25 mouse cellular contexts compared by ENCODE assay signal in genomic region chr17:5472268-5472667, GRCm38 (mm10). TPM values are rescaled to one million over a fixed set of nuclear protein-coding genes. Genes with fewer than 3 reads are reported as not detected.
DNase-seq lines count a peak whose midpoint lies in the region; ATAC-seq and TF ChIP-seq lines count a peak whose summit lies in the region.
"Had no signal": no experiment of that assay in that cellular context is flagged by ENCODE, and none has a peak within 500 bp of the region (broad histone marks: within the 10 kb centered on the region; RNA-seq: fewer than 3 reads in every experiment).

No protein-coding gene starts in this region.

- no peaks in the 10 kb centered on the region for H3K79me2 ChIP-seq in MEL (ENCODE audit: control insufficient read depth, insufficient read depth, low read length, poor library complexity)

- no peak overlapping the region for H3K9ac ChIP-seq in MEL (ENCODE audit: control insufficient read depth, low read depth, low read length, poor library complexity, severe bottlenecking)
- H3K9ac ChIP-seq in liver, postnatal 0 days (replicated peaks): no peak overlapping the region
- H3K9ac ChIP-seq in hindbrain, embryonic 13.5 days: no peak overlapping the region
- H3K9ac ChIP-seq: embryonic facial prominence, embryonic 13.5 days; forebrain, embryonic 15.5 days; heart, embryonic 12.5 days; hindbrain, embryonic 12.5 days; neural tube, embryonic 13.5 days had no signal

- no peak for TF ChIP-seq EP300 in MEL (IDR thresholded peaks at IDR 0.05; ENCODE audit: low read depth in 1 of 2, low read length in 2 of 2)
- TF ChIP-seq EP300 in liver, postnatal 0 days (IDR thresholded peaks at IDR 0.05; ENCODE audit: low read depth): no peak

- 0 out of 4 replicates have a peak, but pooled peaks cover 0 to 1% of the 10 kb centered on the region in 2 experiments for H3K27me3 ChIP-seq in MEL (ENCODE audit: control insufficient read depth in 1 of 2, insufficient read depth in 2 of 2, low read length in 2 of 2)
- H3K27me3 ChIP-seq in liver, postnatal 0 days (ENCODE audit: insufficient read depth, low read length): no peaks in the 10 kb centered on the region
- H3K27me3 ChIP-seq in hindbrain, embryonic 13.5 days: no peaks in the 10 kb centered on the region
- H3K27me3 ChIP-seq: embryonic facial prominence, embryonic 13.5 days; forebrain, embryonic 15.5 days; hindbrain, embryonic 12.5 days; neural tube, embryonic 13.5 days had no signal

- no peaks in the 10 kb centered on the region for H3K9me3 ChIP-seq in MEL (replicated peaks; ENCODE audit: insufficient read depth, low read length)
- no peaks in the 10 kb centered on the region for H3K9me3 ChIP-seq in liver, postnatal 0 days (ENCODE audit: low read length)
- no peaks in the 10 kb centered on the region for H3K9me3 ChIP-seq in hindbrain, embryonic 13.5 days
- H3K9me3 ChIP-seq: embryonic facial prominence, embryonic 13.5 days; forebrain, embryonic 15.5 days; G1E; heart, embryonic 12.5 days; hindbrain, embryonic 12.5 days; neural tube, embryonic 13.5 days had no signal

- TF ChIP-seq CTCF in MEL (IDR thresholded peaks at IDR 0.05 in 2 of 3, conservative IDR thresholded peaks at IDR 0.05 in 1 of 3; ENCODE audit: control insufficient read depth in 1 of 3, insufficient read depth in 1 of 3, low read depth in 2 of 3, low read length in 3 of 3, poor library complexity in 1 of 3, severe bottlenecking in 1 of 3): no peak
- TF ChIP-seq CTCF in liver, postnatal 0 days (IDR thresholded peaks at IDR 0.05; ENCODE audit: low read depth): no peak
- no peak for TF ChIP-seq CTCF in left cerebral cortex, adult 2 months (IDR thresholded peaks at IDR 0.05)

- no peak for TF ChIP-seq RAD21 in MEL (IDR thresholded peaks at IDR 0.05; ENCODE audit: low read depth, low read length)

- intact Hi-C loops in left cerebral cortex, postnatal 4 days (cut with DNase I): no loop called here
- intact Hi-C loops in left cerebral cortex, adult 2 months (cut with DNase I): no loop called here

- H3K4me1 ChIP-seq in MEL (ENCODE audit: control insufficient read depth in 1 of 2, insufficient read depth in 2 of 2, low read length in 2 of 2): peaks cover 0 to 5% of the 10 kb centered on the region in 2 experiments; a peak in 1 of 4 replicates
- no peaks in the 10 kb centered on the region for H3K4me1 ChIP-seq in liver, postnatal 0 days (ENCODE audit: insufficient read depth)
- no peaks in the 10 kb centered on the region for H3K4me1 ChIP-seq in hindbrain, embryonic 13.5 days (replicated peaks)
- H3K4me1 ChIP-seq: embryonic facial prominence, embryonic 13.5 days; forebrain, embryonic 15.5 days; hindbrain, embryonic 12.5 days; neural tube, embryonic 13.5 days had no signal

- WGBS in liver, postnatal 0 days (ENCODE audit: insufficient replicate concordance): 34% methylated on average over 3 of the region's 3 CpGs
- WGBS in hindbrain, embryonic 13.5 days: 41% methylated on average over 3 of the region's 3 CpGs

- H3K36me3 ChIP-seq in MEL (ENCODE audit: control insufficient read depth in 1 of 2, insufficient read depth in 2 of 2, low read length in 2 of 2): peaks cover 0 to 2% of the 10 kb centered on the region in 2 experiments; a peak in 2 of 4 replicates
- H3K36me3 ChIP-seq in liver, postnatal 0 days (replicated peaks; ENCODE audit: insufficient read depth, low read length): no peaks in the 10 kb centered on the region
- H3K36me3 ChIP-seq in hindbrain, embryonic 13.5 days: no peaks in the 10 kb centered on the region
- H3K36me3 ChIP-seq: embryonic facial prominence, embryonic 13.5 days; forebrain, embryonic 15.5 days; G1E; heart, embryonic 12.5 days; hindbrain, embryonic 12.5 days; neural tube, embryonic 13.5 days had no signal

- H3K4me3 ChIP-seq in MEL (ENCODE audit: control insufficient read depth in 1 of 2, insufficient read depth in 1 of 2, low read depth in 2 of 2, low read length in 2 of 2): no peak overlapping the region
- no peak overlapping the region for H3K4me3 ChIP-seq in liver, postnatal 0 days (ENCODE audit: low read depth, low read length)
- H3K4me3 ChIP-seq in hindbrain, embryonic 13.5 days: no peak overlapping the region
- H3K4me3 ChIP-seq in left cerebral cortex, adult 2 months: no peak overlapping the region
- H3K4me3 ChIP-seq: embryonic facial prominence, embryonic 13.5 days; forebrain, embryonic 15.5 days; heart, embryonic 12.5 days; hindbrain, embryonic 12.5 days; neural tube, embryonic 13.5 days had no signal

- ATAC-seq in liver, postnatal 0 days: no peak
- ATAC-seq in hindbrain, embryonic 13.5 days (ENCODE audit: low FRiP score): no peak
- ATAC-seq: forebrain, embryonic 15.5 days; lung, postnatal 0 days had no signal

- no peak overlapping the region for H3K4me2 ChIP-seq in liver, postnatal 0 days (ENCODE audit: low read depth, low read length)
- H3K4me2 ChIP-seq in hindbrain, embryonic 13.5 days: no peak overlapping the region
- H3K4me2 ChIP-seq: embryonic facial prominence, embryonic 13.5 days; forebrain, embryonic 15.5 days; heart, embryonic 12.5 days; hindbrain, embryonic 12.5 days; neural tube, embryonic 13.5 days had no signal

- no peak for TF ChIP-seq POLR2A in MEL (IDR thresholded peaks at IDR 0.05; ENCODE audit: control insufficient read depth in 1 of 2, insufficient read depth in 1 of 2, low read depth in 1 of 2, low read length in 2 of 2, poor library complexity in 1 of 2)

- DNase-seq in 3134 (ENCODE audit: extremely low read depth, insufficient read length, low spot score) (peak; percentile 21), MEL (ENCODE audit: low read depth, low spot score) (peak; percentile 49), liver (peak; percentile 74)
- DNase-seq in liver, postnatal 0 days: peak; percentile 46
- DNase-seq in left cerebral cortex, postnatal 4 days: no peak
- no peak for DNase-seq in adrenal gland, adult (ENCODE audit: inconsistent age in 2 of 2, low spot score in 1 of 2)
- no peak for DNase-seq in left cerebral cortex, adult 2 months (ENCODE audit: extremely low spot score in 1 of 2, low spot score in 2 of 2)
- DNase-seq: adrenal gland, adult 2 months; cerebellum, adult 9-10 months; gastrocnemius, postnatal 36 days; heart, postnatal 14 days; kidney, adult 9 months; midbrain, embryonic 14.5 days; thymus, adult 2 months had no signal

- H3K27ac ChIP-seq in MEL (ENCODE audit: control insufficient read depth, low read depth, low read length): no peak overlapping the region
- H3K27ac ChIP-seq in liver, postnatal 0 days (ENCODE audit: low read depth): no peak overlapping the region
- no peak overlapping the region for H3K27ac ChIP-seq in hindbrain, embryonic 13.5 days
- no peak overlapping the region for H3K27ac ChIP-seq in left cerebral cortex, adult 2 months
- H3K27ac ChIP-seq: embryonic facial prominence, embryonic 13.5 days; forebrain, embryonic 15.5 days; hindbrain, embryonic 12.5 days; neural tube, embryonic 13.5 days had no signal

TF ChIP-seq in MEL, 35 proteins besides CTCF, POLR2A, EP300 and RAD21 (continues in another document):
- no peak for TF ChIP-seq ELF1 (IDR thresholded peaks at IDR 0.05; ENCODE audit: low read depth, low read length)
- no peak for TF ChIP-seq NELFE (IDR thresholded peaks at IDR 0.05; ENCODE audit: low read depth, low read length)
- no peak for TF ChIP-seq RCOR1 (IDR thresholded peaks at IDR 0.05; ENCODE audit: low read depth, low read length)
- no peak for TF ChIP-seq GABPA (IDR thresholded peaks at IDR 0.05; ENCODE audit: low read depth, low read length)
- no peak for TF ChIP-seq CHD2 (IDR thresholded peaks at IDR 0.05; ENCODE audit: low read length)
- no peak for TF ChIP-seq NRF1 (IDR thresholded peaks at IDR 0.05; ENCODE audit: insufficient read depth, low read depth, low read length, poor library complexity, severe bottlenecking)
- no peak for TF ChIP-seq ZKSCAN1 (IDR thresholded peaks at IDR 0.05; ENCODE audit: low read depth, low read length)
- TF ChIP-seq SMC3 (IDR thresholded peaks at IDR 0.05; ENCODE audit: low read depth, low read length): no peak
- no peak for TF ChIP-seq MAX (IDR thresholded peaks at IDR 0.05; ENCODE audit: low read length)
- no peak for TF ChIP-seq MYB (IDR thresholded peaks at IDR 0.05; ENCODE audit: low read depth, low read length)
- TF ChIP-seq POLR2AphosphoS5 (IDR thresholded peaks at IDR 0.05; ENCODE audit: borderline replicate concordance, low read depth, low read length): no peak
- no peak for TF ChIP-seq MYC (IDR thresholded peaks at IDR 0.05; ENCODE audit: low read depth, low read length)
- no peak for TF ChIP-seq TBP (IDR thresholded peaks at IDR 0.05; ENCODE audit: low read depth, low read length)
- TF ChIP-seq HCFC1 (IDR thresholded peaks at IDR 0.05; ENCODE audit: low read depth, low read length): no peak
- TF ChIP-seq UBTF (IDR thresholded peaks at IDR 0.05; ENCODE audit: borderline replicate concordance, insufficient read depth, low read depth, low read length): no peak
- no peak for TF ChIP-seq MXI1 (IDR thresholded peaks at IDR 0.05; ENCODE audit: low read depth, low read length)

RNA-seq across cellular contexts. Expression of gene Zdhhc14, which starts 20.1 kb away (rescaled TPM):
- total RNA-seq in MEL (2012; rRNA removed): 3.0 and 3.4 TPM in 2 replicates
- polyA plus RNA-seq in MEL (2012; ENCODE audit: insufficient read depth in 1 of 2, insufficient read length in 2 of 2, low read depth in 1 of 2, low replicate concordance in 2 of 2, missing spikeins in 1 of 2): 1 to 10 TPM in 1 of 2 experiments, not detected in 1; 4.9 TPM
- 2.4 and 2.7 TPM in 2 replicates for polyA plus RNA-seq in liver, postnatal 0 days (2015; fragmentation: Nextera tagmentation; extraction: Ambion mirVana)
- total RNA-seq in left cerebral cortex, postnatal 4 days (2021): 10 to 100 TPM; 15.1 to 15.2 TPM
- polyA plus RNA-seq in hindbrain, embryonic 13.5 days (2015; fragmentation: Nextera tagmentation; extraction: Ambion mirVana): 6.5 and 6.8 TPM in 2 replicates
- total RNA-seq in left cerebral cortex, adult 2 months (2021): 10 to 100 TPM; 44.9 to 46.8 TPM

RNA-seq across cellular contexts. Expression of gene Tmem242, which starts 32.2 kb away (rescaled TPM):
- total RNA-seq in MEL (2012; rRNA removed): 27.0 and 28.2 TPM in 2 replicates
- 10 to 100 TPM in 1 of 2 experiments, not detected in 1; 49.2 TPM for polyA plus RNA-seq in MEL (2012; ENCODE audit: insufficient read depth in 1 of 2, insufficient read length in 2 of 2, low read depth in 1 of 2, low replicate concordance in 2 of 2, missing spikeins in 1 of 2)
- polyA plus RNA-seq in liver, postnatal 0 days (2015; fragmentation: Nextera tagmentation; extraction: Ambion mirVana): 45.5 and 45.6 TPM in 2 replicates
- total RNA-seq in left cerebral cortex, postnatal 4 days (2021): 10 to 100 TPM; 67.6 to 71.8 TPM
- 104 and 106 TPM in 2 replicates for polyA plus RNA-seq in hindbrain, embryonic 13.5 days (2015; fragmentation: Nextera tagmentation; extraction: Ambion mirVana)
- 10 to 100 TPM; 80.8 to 84.0 TPM for total RNA-seq in left cerebral cortex, adult 2 months (2021)

RNA-seq across cellular contexts. Expression of gene Ldhal6b, which starts 53.7 kb away (rescaled TPM):
- total RNA-seq in MEL (2012; rRNA removed): 0.31 and 0.39 TPM in 2 replicates
- polyA plus RNA-seq in MEL (2012; ENCODE audit: insufficient read depth in 1 of 2, insufficient read length in 2 of 2, low read depth in 1 of 2, low replicate concordance in 2 of 2, missing spikeins in 1 of 2): not detected
- not detected in 2 replicates for polyA plus RNA-seq in liver, postnatal 0 days (2015; fragmentation: Nextera tagmentation; extraction: Ambion mirVana)
- 1 to 10 TPM; 1.9 to 2.0 TPM for total RNA-seq in left cerebral cortex, postnatal 4 days (2021)
- polyA plus RNA-seq in hindbrain, embryonic 13.5 days (2015; fragmentation: Nextera tagmentation; extraction: Ambion mirVana): 0.18 TPM in 1 of 2 replicates, not detected in the other
- total RNA-seq in left cerebral cortex, adult 2 months (2021): 1 to 10 TPM in 1 of 2 experiments, under 1 TPM in 1; 0.38 to 1.8 TPM
- polyA plus RNA-seq: C2C12; embryonic facial prominence, embryonic 13.5 days; forebrain, embryonic 15.5 days; heart, embryonic 12.5 days; hindbrain, embryonic 12.5 days; large intestine, adult 2 months; lung, postnatal 0 days; midbrain, embryonic 14.5 days; stomach, embryonic 14.5 days had no signal

Comparison
In these comparisons a context has a peak if more than half of its experiments do, and no peak if none do; other contexts are left out.
1. DNase-seq: peak in 3134 (single experiment), MEL (single experiment), liver (single experiment) and liver, postnatal 0 days (single experiment); none in left cerebral cortex, postnatal 4 days (single experiment), adrenal gland, adult (0 of 2) and left cerebral cortex, adult 2 months (0 of 2).